Mouse (Mus musculus): ENCODE results near the gene Casc4. TPM values are rescaled to one million over a fixed set of nuclear protein-coding genes. Genes with fewer than 3 reads are reported as not detected.

Casc4 gene
- 4.2 and 10.5 TPM in 2 replicates for polyA plus RNA-seq (2012; rRNA removed)

- no peak for DNase-seq (ENCODE audit: low read depth)
Measured at GRCm38 (mm10) chr2:121866632-121867050, at the start of gene Casc4. Gene Casc4, plus strand, starts transcription at chr2:121866970.

GRCm38 (mm10) chr2:121821787-121822186, 45.0 kb upstream of the Casc4 start:
- no peak for DNase-seq (ENCODE audit: low read depth)

- DNase-seq (ENCODE audit: low read depth), result no peak
Measured at GRCm38 (mm10) chr2:121824653-121825052, 42.1 kb upstream of the Casc4 start.

- DNase-seq (ENCODE audit: low read depth), result no peak
Measured at GRCm38 (mm10) chr2:121826189-121826588, 40.6 kb upstream of the Casc4 start.

GRCm38 (mm10) chr2:121828411-121828810, 38.4 kb upstream of the Casc4 start:
- DNase-seq (ENCODE audit: low read depth), result no peak

GRCm38 (mm10) chr2:121832484-121832894, 34.3 kb upstream of the Casc4 start:
- DNase-seq (ENCODE audit: low read depth), result no peak

GRCm38 (mm10) chr2:121834926-121835325, 31.8 kb upstream of the Casc4 start:
- DNase-seq (ENCODE audit: low read depth), result no peak

GRCm38 (mm10) chr2:121841453-121841852, 25.3 kb upstream of the Casc4 start:
- DNase-seq (ENCODE audit: low read depth), result no peak

GRCm38 (mm10) chr2:121842249-121842648, 24.5 kb upstream of the Casc4 start:
- DNase-seq (ENCODE audit: low read depth), result no peak

GRCm38 (mm10) chr2:121846050-121846449, 20.7 kb upstream of the Casc4 start:
- DNase-seq (ENCODE audit: low read depth), result no peak

- DNase-seq (ENCODE audit: low read depth), result no peak
Measured at GRCm38 (mm10) chr2:121852045-121852444, 14.7 kb upstream of the Casc4 start.

- DNase-seq (ENCODE audit: low read depth), result no peak
Measured at GRCm38 (mm10) chr2:121853974-121854373, 12.8 kb upstream of the Casc4 start.

GRCm38 (mm10) chr2:121859380-121859980, 7.3 kb upstream of the Casc4 start:
- no peak for DNase-seq (ENCODE audit: low read depth)

GRCm38 (mm10) chr2:121866071-121866601, 634 bp upstream of the Casc4 start:
- DNase-seq (ENCODE audit: low read depth), result no peak

GRCm38 (mm10) chr2:121867051-121867928, 520 bp downstream of the Casc4 start:
- no peak for DNase-seq (ENCODE audit: low read depth)

- DNase-seq (ENCODE audit: low read depth), result no peak
Measured at GRCm38 (mm10) chr2:121879506-121879905, 12.7 kb downstream of the Casc4 start.

GRCm38 (mm10) chr2:121885509-121886106, 18.8 kb downstream of the Casc4 start:
- DNase-seq (ENCODE audit: low read depth), result no peak

GRCm38 (mm10) chr2:121886406-121886805, 19.6 kb downstream of the Casc4 start:
- no peak for DNase-seq (ENCODE audit: low read depth)

- no peak for DNase-seq (ENCODE audit: low read depth)
Measured at GRCm38 (mm10) chr2:121888720-121889497, 22.1 kb downstream of the Casc4 start.

- no peak for DNase-seq (ENCODE audit: low read depth)
Measured at GRCm38 (mm10) chr2:121895261-121895660, 28.5 kb downstream of the Casc4 start.

- DNase-seq (ENCODE audit: low read depth), result no peak
Measured at GRCm38 (mm10) chr2:121896825-121897224, 30.1 kb downstream of the Casc4 start.

- no peak for DNase-seq (ENCODE audit: low read depth)
Measured at GRCm38 (mm10) chr2:121909975-121910374, 43.2 kb downstream of the Casc4 start.

Measured in gonadal fat pad, adult 2 months (tissue).